Mouse (Mus musculus) heart, postnatal 0 days (tissue): ENCODE results near the gene Abca5. TPM values are rescaled to one million over a fixed set of nuclear protein-coding genes. Genes with fewer than 3 reads are reported as not detected.
A peak's percentile ranks its signal among the peaks of the same experiment; 100 is the strongest.

Experiments used
- ATAC-seq: fragments of 200-750 bp; cut with Nextera tagmentation; 2 replicates; pipeline ENCODE4 v1.8.0; 2017; ENCODE audit warnings: low read depth, moderate number of reproducible peaks, moderate library complexity; ENCODE audit not compliant: insufficient read depth
- DNase-seq: peaks from one replicate; pipeline ENCODE4 v3.0.0-alpha.2; 2016; ENCODE audit warnings: low spot score
- H3K27ac ChIP-seq: fragments of 300-500 bp; sonication (generic); 2 replicates; pipeline ENCODE4 v1.5.1; 2014; ENCODE audit warnings: low read depth, mild to moderate bottlenecking
- H3K27me3 ChIP-seq: fragments of 300-500 bp; sonication (generic); 2 replicates; pipeline ENCODE4 v1.6.1; 2014; ENCODE audit warnings: low read length, mixed read lengths; ENCODE audit not compliant: control insufficient read depth, insufficient read depth
- H3K36me3 ChIP-seq: fragments of 300-500 bp; sonication (generic); replicated peaks from 2 replicates; pipeline ENCODE4 v1.6.1; 2014; ENCODE audit warnings: low read length, mixed read lengths; ENCODE audit not compliant: control insufficient read depth, insufficient read depth
- H3K4me1 ChIP-seq: fragments of 300-500 bp; sonication (generic); 2 replicates; pipeline ENCODE4 v1.6.1; 2014; ENCODE audit warnings: antibody characterized with exemption; ENCODE audit not compliant: control insufficient read depth, insufficient read depth
- H3K4me2 ChIP-seq: fragments of 300-500 bp; sonication (generic); 2 replicates; pipeline ENCODE4 v1.6.1; 2014; ENCODE audit warnings: low read depth, mild to moderate bottlenecking, low read length, moderate library complexity
- H3K4me3 ChIP-seq: fragments of 300-500 bp; sonication (generic); 2 replicates; pipeline ENCODE4 v1.5.1; 2014; ENCODE audit warnings: low read depth, low read length
- H3K9ac ChIP-seq: fragments of 300-500 bp; sonication (generic); replicated peaks from 2 replicates; pipeline ENCODE4 v1.6.1; 2014; ENCODE audit warnings: low read depth, low read length, mixed read lengths
- H3K9me3 ChIP-seq: fragments of 300-500 bp; sonication (generic); replicated peaks from 2 replicates; pipeline ENCODE4 v1.6.1; 2016; ENCODE audit warnings: low read length; ENCODE audit not compliant: control insufficient read depth
- CTCF ChIP-seq: IDR thresholded peaks from 2 replicates; pipeline ENCODE4 v1.5.1; 2016; ENCODE audit warnings: antibody characterized with exemption, control low read depth, low read depth
- EP300 ChIP-seq: IDR thresholded peaks from 2 replicates; pipeline ENCODE4 v1.6.1; 2016; ENCODE audit warnings: antibody characterized with exemption, low read depth
- WGBS: fragments of 180-500 bp; shearing (Covaris S2); extraction: QIAGEN DNeasy Blood & Tissue Kit; methylation state at CpG from one replicate; pipeline ENCODE4 v1.1.7; 2014; 5-methylcytosine and 5-hydroxymethylcytosine counted together
- polyA plus RNA-seq: library from polyadenylated mRNA; unstranded; fragments of >200 nt; fragmentation: Nextera tagmentation; extraction: Ambion mirVana; gene quantifications from 2 replicates; pipeline ENCODE4 v1.2.1, GENCODE M21; 2015
- total RNA-seq: library from RNA; depleted of rRNA; stranded (reverse); fragments of >200 nt; gene quantifications from 2 replicates; pipeline ENCODE4 v1.2.3, GENCODE M21; 2014; ENCODE audit warnings: low replicate concordance

Abca5 gene
- total and polyA plus RNA-seq, 2 experiments from 2014 or later = 2.5 to 5.3 TPM

DNA sequence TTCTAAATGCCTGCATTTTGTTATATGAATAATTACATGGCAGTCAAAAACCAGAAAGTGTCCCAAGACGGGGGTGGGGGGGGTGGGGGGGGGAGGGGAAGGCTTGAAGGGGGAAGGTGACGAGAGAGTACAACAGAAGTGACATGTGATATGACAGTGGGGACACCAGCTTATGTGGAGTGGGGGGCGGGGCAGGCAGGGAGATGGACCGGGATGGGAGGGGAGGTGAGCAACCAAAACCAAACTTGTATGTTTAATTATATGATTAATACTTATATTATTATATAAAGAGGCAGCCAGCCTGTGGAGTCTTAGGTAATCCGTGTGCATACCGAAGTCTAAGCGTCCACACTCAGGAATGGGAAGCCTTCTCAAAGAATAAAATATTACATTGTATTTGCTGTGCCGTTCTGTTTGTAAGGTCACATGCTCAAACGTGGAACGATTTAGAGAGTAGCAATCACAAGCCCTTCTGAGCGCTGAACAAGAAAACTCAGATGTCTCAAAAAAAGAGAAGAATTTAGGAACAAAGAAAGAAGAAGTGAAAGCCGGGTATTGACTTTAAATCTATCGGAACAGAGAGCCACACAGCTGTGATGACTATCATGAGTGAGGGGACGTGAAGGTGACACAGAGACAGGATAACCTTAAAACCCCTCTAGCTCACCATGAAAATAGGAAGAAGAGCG is 34.9 kb upstream of the Abca5 start:
- ATAC-seq = no peak

DNA sequence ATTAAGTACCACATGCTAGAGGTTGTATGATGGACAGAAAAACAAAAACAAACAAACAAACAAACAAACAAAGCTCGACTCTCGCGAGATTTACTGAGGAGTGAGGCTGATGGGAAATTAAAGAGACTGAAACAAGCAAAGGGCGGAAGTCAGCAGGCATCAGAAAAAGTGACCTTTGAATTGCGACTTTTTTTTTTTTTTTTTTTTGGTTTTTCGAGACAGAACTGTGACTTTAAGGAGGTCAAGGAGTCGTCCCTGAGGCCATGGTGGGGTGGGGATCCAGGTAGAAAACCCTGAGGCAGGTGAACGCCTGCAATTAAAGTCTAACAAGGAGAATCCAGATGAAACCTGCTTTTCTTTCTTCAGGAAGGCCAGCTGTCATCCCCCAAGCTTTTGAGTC is 34.3 kb upstream of the Abca5 start:
- Histone ChIP-seq H3K4me2 (no peak overlapping the region), H3K9ac (no peak overlapping the region), H3K4me3 (no peak overlapping the region), H3K36me3 (no peaks in the 10 kb centered on the region), H3K9me3 (no peaks in the 10 kb centered on the region), H3K27ac (no peak overlapping the region), H3K4me1 (peaks cover 7% of the 10 kb centered on the region; the same call in 1 of the 2 replicates), H3K27me3 (no peaks in the 10 kb centered on the region)
- ATAC-seq (no peak), DNase-seq (no peak)
- TF ChIP-seq EP300 = no peak
- TF ChIP-seq CTCF = no peak
- 53% methylated on average over 8 of the region's 8 CpGs for WGBS

More for the DNA sequence above, 34.9 kb upstream of the Abca5 start:
- H3K27me3 ChIP-seq = no peaks in the 10 kb centered on the region
- H3K4me1 ChIP-seq = peaks cover 7% of the 10 kb centered on the region; the same call in 1 of the 2 replicates
- H3K36me3 ChIP-seq = no peaks in the 10 kb centered on the region
- DNase-seq = no peak
- no peaks in the 10 kb centered on the region for H3K9me3 ChIP-seq
- no peak overlapping the region for H3K27ac ChIP-seq
- H3K4me2 ChIP-seq = no peak overlapping the region
- H3K4me3 ChIP-seq = no peak overlapping the region
- no peak overlapping the region for H3K9ac ChIP-seq
- TF ChIP-seq EP300 (no peak), CTCF (no peak)
- WGBS = 77% methylated on average over 14 of the region's 15 CpGs

DNA sequence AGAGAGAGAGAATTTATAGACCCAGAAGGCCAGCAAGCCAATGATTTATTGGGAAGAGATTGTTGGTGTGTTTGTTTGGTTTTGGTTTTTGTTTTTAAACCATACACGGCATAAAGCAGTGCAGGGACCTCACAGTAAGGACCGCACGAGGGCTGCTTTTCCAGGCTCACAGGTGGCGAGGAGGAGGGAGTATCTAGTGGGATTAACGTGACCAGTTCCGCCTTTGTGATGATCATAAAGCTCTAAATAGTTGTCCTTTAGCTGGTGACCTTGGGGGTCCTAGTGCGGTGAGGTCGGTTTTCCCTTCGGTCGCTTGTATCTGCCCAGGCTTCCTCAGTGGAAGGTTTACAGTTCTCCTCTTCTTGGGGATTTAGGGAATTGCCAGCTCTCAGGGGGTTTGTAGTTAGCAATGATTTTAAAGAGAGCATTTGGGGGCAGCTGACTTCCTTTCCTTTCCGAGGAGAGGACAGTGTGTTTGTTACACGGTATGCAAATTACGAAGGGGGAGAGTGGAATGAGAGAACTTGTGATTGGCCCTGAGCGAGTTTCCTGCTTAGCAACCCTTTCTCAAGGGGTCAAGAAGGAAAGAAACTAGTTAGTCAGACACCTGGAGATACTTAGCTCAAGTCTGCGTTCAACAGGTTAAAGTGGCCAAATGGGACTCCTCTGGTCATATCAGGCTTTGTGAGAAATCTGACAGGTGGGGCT is 31.9 kb upstream of the Abca5 start:
- H3K36me3 ChIP-seq = no peaks in the 10 kb centered on the region
- WGBS = 23% methylated on average over 15 of the region's 15 CpGs
- no peaks in the 10 kb centered on the region for H3K27me3 ChIP-seq
- H3K4me1 ChIP-seq = peaks cover 7% of the 10 kb centered on the region; the same call in 1 of the 2 replicates
- H3K27ac ChIP-seq = peak overlapping the region; percentile 59
- no peak overlapping the region; the same call in 1 of the 2 replicates for H3K4me3 ChIP-seq
- TF ChIP-seq CTCF = no peak
- TF ChIP-seq EP300 = no peak
- ATAC-seq (peak; percentile 71; the same call in 1 of the 2 replicates), DNase-seq (peak; percentile 63)
- H3K9me3 ChIP-seq = no peaks in the 10 kb centered on the region
- H3K9ac ChIP-seq = peak overlapping the region; percentile 45
- peak overlapping the region; percentile 50 for H3K4me2 ChIP-seq

DNA sequence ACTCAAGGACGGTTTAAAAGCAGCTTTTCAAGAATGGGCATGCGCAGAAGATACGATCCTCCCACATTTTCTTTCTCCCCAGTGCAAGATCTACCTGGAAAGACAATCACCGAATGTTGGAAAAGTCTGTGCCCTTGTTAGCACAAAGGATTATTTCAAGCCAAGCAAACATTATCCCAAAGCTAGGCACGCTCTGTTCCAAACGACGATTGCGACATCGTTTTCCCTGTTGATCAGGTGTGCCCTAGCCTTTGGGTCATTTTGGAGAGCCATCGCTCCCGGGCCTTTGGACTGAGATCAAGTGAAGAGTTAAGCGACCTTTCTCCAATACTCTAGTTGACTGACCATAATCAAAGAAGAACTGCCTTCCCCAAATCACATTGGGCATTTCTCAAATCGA is 30.1 kb upstream of the Abca5 start:
- ATAC-seq (no peak), DNase-seq (no peak)
- H3K4me3 ChIP-seq = no peak overlapping the region
- no peak overlapping the region for H3K9ac ChIP-seq
- H3K27ac ChIP-seq = no peak overlapping the region
- TF ChIP-seq CTCF (no peak), EP300 (no peak)
- H3K4me1 ChIP-seq = peaks cover 7% of the 10 kb centered on the region; the same call in 1 of the 2 replicates
- H3K36me3 ChIP-seq = no peaks in the 10 kb centered on the region
- no peaks in the 10 kb centered on the region for H3K27me3 ChIP-seq
- WGBS = 88% methylated on average over 13 of the region's 13 CpGs
- no peak overlapping the region for H3K4me2 ChIP-seq
- no peaks in the 10 kb centered on the region for H3K9me3 ChIP-seq

DNA sequence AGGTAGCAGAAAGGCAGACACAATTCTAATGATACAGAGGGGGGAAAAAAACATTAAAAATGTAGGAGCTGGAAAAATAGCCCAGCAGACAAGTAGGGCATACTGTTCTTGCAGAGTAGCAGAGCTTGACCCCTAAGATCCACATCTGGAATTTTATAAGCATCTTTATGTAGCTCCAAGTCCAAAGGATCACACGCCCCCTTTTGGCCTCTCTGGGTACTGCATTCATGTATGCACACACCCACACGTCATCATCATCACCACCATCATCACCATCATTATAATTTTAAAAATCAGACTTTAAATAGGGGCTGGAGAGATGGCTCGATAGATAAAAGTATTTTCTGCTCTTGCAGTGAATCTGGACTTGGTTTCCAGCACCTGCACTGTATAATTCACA is 29.4 kb upstream of the Abca5 start:
- H3K27ac ChIP-seq = no peak overlapping the region
- peaks cover 7% of the 10 kb centered on the region; the same call in 1 of the 2 replicates for H3K4me1 ChIP-seq
- no peak overlapping the region for H3K4me3 ChIP-seq
- TF ChIP-seq CTCF = no peak
- no peak for TF ChIP-seq EP300
- no peaks in the 10 kb centered on the region for H3K9me3 ChIP-seq
- H3K4me2 ChIP-seq = no peak overlapping the region
- no peak overlapping the region for H3K9ac ChIP-seq
- no peaks in the 10 kb centered on the region for H3K36me3 ChIP-seq
- DNase-seq (no peak), ATAC-seq (no peak)
- 70% methylated on average over 3 of the region's 3 CpGs for WGBS
- H3K27me3 ChIP-seq = no peaks in the 10 kb centered on the region
